Mouse (Mus musculus) forebrain, postnatal 0 days (tissue): ENCODE results near the gene Grm5. TPM values are rescaled to one million over a fixed set of nuclear protein-coding genes. Genes with fewer than 3 reads are reported as not detected.

Experiments
- ATAC-seq: fragments of 200-750 bp; cut with Nextera tagmentation; 2 replicates; pipeline ENCODE4 v1.8.0; 2017; ENCODE audit warnings: mild to moderate bottlenecking, moderate library complexity
- DNase-seq: peaks from one replicate; pipeline ENCODE4 v3.0.0-alpha.2; 2015
- H3K27ac ChIP-seq: fragments of 300-500 bp; sonication (generic); 2 replicates; pipeline ENCODE4 v1.5.1; 2014; ENCODE audit warnings: low read depth, mild to moderate bottlenecking, antibody characterized with exemption, low read length, moderate library complexity, mixed read lengths
- H3K27me3 ChIP-seq: fragments of 300-500 bp; sonication (generic); 2 replicates; pipeline ENCODE4 v1.6.1; 2014; ENCODE audit warnings: mild to moderate bottlenecking, low read length, mixed read lengths; ENCODE audit not compliant: insufficient read depth
- H3K36me3 ChIP-seq: fragments of 300-500 bp; sonication (generic); 2 replicates; pipeline ENCODE4 v1.6.1; 2014; ENCODE audit warnings: mild to moderate bottlenecking, moderate library complexity; ENCODE audit not compliant: insufficient read depth
- H3K4me1 ChIP-seq: fragments of 300-500 bp; sonication (generic); 2 replicates; pipeline ENCODE4 v1.6.1; 2014; ENCODE audit warnings: antibody characterized with exemption; ENCODE audit not compliant: insufficient read depth
- H3K4me2 ChIP-seq: fragments of 300-500 bp; sonication (generic); 2 replicates; pipeline ENCODE4 v1.6.1; 2014; ENCODE audit warnings: low read depth, mild to moderate bottlenecking, moderate library complexity
- H3K4me3 ChIP-seq: fragments of 300-500 bp; sonication (generic); 2 replicates; pipeline ENCODE4 v1.5.1; 2014; ENCODE audit warnings: low read depth, low read length, mixed read lengths
- H3K9ac ChIP-seq: fragments of 300-500 bp; sonication (generic); 2 replicates; pipeline ENCODE4 v1.6.1; 2014; ENCODE audit warnings: mild to moderate bottlenecking
- H3K9me3 ChIP-seq: fragments of 300-500 bp; sonication (generic); 2 replicates; pipeline ENCODE4 v1.6.1; 2016; ENCODE audit warnings: low read length
- CTCF ChIP-seq: sonication (generic); IDR thresholded peaks from 2 replicates; pipeline ENCODE4 v1.5.1; 2016; ENCODE audit warnings: antibody characterized with exemption, control low read depth, low read depth
- WGBS: fragments of 180-500 bp; shearing (Covaris S2); extraction: QIAGEN DNeasy Blood & Tissue Kit; methylation state at CpG from one replicate; pipeline ENCODE4 v1.1.7; 2014; 5-methylcytosine and 5-hydroxymethylcytosine counted together
- polyA plus RNA-seq: library from polyadenylated mRNA; unstranded; fragments of >200 nt; fragmentation: Nextera tagmentation; extraction: Ambion mirVana; gene quantifications from 2 replicates; pipeline ENCODE4 v1.2.1, GENCODE M21; 2015
- total RNA-seq: library from RNA; depleted of rRNA; stranded (reverse); fragments of >200 nt; gene quantifications from 2 replicates; pipeline ENCODE4 v1.2.3, GENCODE M21; 2014

Gene Grm5
- total and polyA plus RNA-seq, 2 experiments from 2014 or later, result 67.0 to 189 TPM

- Histone ChIP-seq H3K4me1 (peaks cover 7% of the 10 kb centered on the region; the same call in 1 of the 2 replicates), H3K27ac (0 out of 2 replicates have a peak overlapping the region, but pooled peaks have one; percentile 29), H3K4me2 (no peak overlapping the region), H3K27me3 (no peaks in the 10 kb centered on the region), H3K4me3 (no peak overlapping the region), H3K9ac (no peak overlapping the region), H3K36me3 (no peaks in the 10 kb centered on the region), H3K9me3 (no peaks in the 10 kb centered on the region)
- whole genome bisulfite sequencing, result 38% methylated on average over 2 of the region's 2 CpGs
- no peak for ATAC-seq
- DNase-seq, result no peak
- no peak for TF ChIP-seq CTCF
These were observed 178.0 kb downstream of the Grm5 start for GRCm38 (mm10) chr7:87761945-87762344.

DNA sequence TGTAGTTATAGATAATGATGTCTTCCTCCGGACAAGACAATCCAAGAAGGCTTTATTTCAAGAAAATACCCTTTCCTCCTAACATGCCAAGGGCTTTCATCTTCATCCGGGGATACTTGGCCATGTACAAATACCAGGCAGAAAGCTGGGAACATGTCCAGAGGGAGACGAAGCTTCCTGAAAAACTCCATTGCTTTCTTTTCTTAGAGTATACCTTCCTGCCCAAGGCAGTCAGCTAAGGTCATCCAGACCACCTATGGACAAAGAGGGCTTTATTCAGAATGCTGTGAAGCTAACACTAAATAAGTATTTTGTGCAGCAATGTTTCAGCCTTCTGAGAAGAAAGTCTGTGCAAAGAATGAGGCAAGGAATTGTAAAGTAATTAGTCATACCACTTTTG lies 178.4 kb downstream of the Grm5 start:
- Histone ChIP-seq H3K9me3 (no peaks in the 10 kb centered on the region), H3K36me3 (no peaks in the 10 kb centered on the region), H3K9ac (no peak overlapping the region), H3K27ac (0 out of 2 replicates have a peak overlapping the region, but pooled peaks have one; percentile 29), H3K27me3 (no peaks in the 10 kb centered on the region), H3K4me1 (peaks cover 7% of the 10 kb centered on the region; the same call in 1 of the 2 replicates), H3K4me2 (no peak overlapping the region), H3K4me3 (no peak overlapping the region)
- DNase-seq (peak; percentile 17), ATAC-seq (no peak)
- WGBS, result 22% methylated on average over 3 of the region's 3 CpGs
- TF ChIP-seq CTCF, result no peak

DNA sequence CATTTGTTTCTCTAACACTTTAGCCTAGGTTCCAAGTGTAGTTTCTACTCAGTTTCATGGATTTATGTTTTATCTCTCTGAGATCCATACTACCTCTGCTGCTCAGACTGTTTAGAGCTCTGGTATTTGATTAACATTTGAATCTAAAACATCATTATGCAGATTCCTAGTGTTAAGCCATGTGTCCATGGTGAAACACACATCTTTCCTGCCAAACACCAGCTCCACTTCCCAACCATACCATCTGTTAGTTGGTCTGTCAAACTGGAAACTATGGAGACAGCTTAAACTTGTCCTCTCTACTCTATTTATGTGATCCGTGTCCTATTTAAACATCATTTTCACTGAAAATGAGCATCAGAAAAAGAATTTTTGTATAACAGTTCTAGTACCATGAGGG lies 203.6 kb downstream of the Grm5 start:
- Histone ChIP-seq H3K4me3 (no peak overlapping the region), H3K9ac (no peak overlapping the region), H3K9me3 (no peaks in the 10 kb centered on the region), H3K36me3 (no peaks in the 10 kb centered on the region), H3K4me2 (no peak overlapping the region), H3K27ac (no peak overlapping the region), H3K27me3 (no peaks in the 10 kb centered on the region), H3K4me1 (no peaks in the 10 kb centered on the region)
- WGBS, result 42% methylated on average over 1 of the region's 1 CpGs
- DNase-seq, result peak; percentile 72
- no peak for TF ChIP-seq CTCF
- ATAC-seq, result peak; percentile 93

DNA sequence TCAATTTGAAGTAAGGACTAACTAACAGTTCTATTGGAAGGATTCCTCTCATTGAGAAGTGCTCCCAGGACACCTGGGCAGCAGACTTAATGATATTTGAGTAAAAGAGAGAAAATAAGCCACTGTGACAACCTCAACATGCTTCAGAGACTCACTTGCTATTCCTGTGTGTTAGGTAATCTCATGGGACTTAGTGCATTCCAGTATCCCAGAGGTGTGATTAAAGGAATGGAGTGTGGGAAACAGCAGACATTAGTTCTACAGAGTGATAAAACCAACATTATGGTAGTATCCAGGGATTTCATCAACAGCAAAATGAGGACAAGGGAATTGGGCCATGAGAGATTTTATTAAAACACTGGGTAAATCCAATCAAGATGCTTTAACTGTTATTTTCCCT lies 205.0 kb downstream of the Grm5 start:
- Histone ChIP-seq H3K27me3 (no peaks in the 10 kb centered on the region), H3K9ac (no peak overlapping the region), H3K9me3 (no peaks in the 10 kb centered on the region), H3K27ac (no peak overlapping the region), H3K4me2 (no peak overlapping the region), H3K4me3 (no peak overlapping the region), H3K4me1 (no peaks in the 10 kb centered on the region), H3K36me3 (no peaks in the 10 kb centered on the region)
- ATAC-seq (no peak), DNase-seq (no peak)
- TF ChIP-seq CTCF, result no peak

- 43% methylated on average over 4 of the region's 4 CpGs for WGBS
- H3K27ac ChIP-seq, result no peak overlapping the region
- no peaks in the 10 kb centered on the region for H3K9me3 ChIP-seq
- DNase-seq (no peak), ATAC-seq (no peak)
- no peaks in the 10 kb centered on the region for H3K27me3 ChIP-seq
- H3K4me2 ChIP-seq, result no peak overlapping the region
- TF ChIP-seq CTCF, result no peak
- H3K4me3 ChIP-seq, result no peak overlapping the region
- no peak overlapping the region for H3K9ac ChIP-seq
- no peaks in the 10 kb centered on the region for H3K36me3 ChIP-seq
- no peaks in the 10 kb centered on the region for H3K4me1 ChIP-seq
These were observed 209.9 kb downstream of the Grm5 start for GRCm38 (mm10) chr7:87793896-87794295.

DNA sequence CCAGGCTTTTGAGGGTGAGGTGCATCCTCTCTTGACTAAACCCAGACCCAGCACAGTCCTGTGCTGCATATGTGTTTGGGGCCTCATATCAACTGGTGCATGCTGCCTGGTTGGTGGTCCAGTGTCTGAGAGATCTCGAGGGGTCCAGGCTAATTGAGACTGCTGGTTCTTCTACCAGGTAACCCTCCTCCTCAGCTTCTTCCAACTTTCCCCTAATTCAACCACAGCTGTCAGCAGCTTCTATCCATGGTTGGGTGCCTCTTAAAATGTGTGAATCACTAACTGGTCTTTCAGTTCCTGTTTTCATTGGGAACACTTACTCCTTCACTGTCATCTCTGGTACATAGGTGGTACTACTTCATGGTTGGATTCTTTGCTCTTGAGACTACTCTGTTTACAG lies 240.9 kb downstream of the Grm5 start:
- H3K4me3 ChIP-seq, result no peak overlapping the region
- no peaks in the 10 kb centered on the region for H3K4me1 ChIP-seq
- ATAC-seq (no peak), DNase-seq (no peak)
- H3K4me2 ChIP-seq, result no peak overlapping the region
- no peaks in the 10 kb centered on the region for H3K36me3 ChIP-seq
- 48% methylated on average over 1 of the region's 1 CpGs for WGBS
- TF ChIP-seq CTCF, result no peak
- H3K9me3 ChIP-seq, result no peaks in the 10 kb centered on the region
- no peak overlapping the region for H3K27ac ChIP-seq
- no peak overlapping the region for H3K9ac ChIP-seq
- H3K27me3 ChIP-seq, result no peaks in the 10 kb centered on the region

DNA sequence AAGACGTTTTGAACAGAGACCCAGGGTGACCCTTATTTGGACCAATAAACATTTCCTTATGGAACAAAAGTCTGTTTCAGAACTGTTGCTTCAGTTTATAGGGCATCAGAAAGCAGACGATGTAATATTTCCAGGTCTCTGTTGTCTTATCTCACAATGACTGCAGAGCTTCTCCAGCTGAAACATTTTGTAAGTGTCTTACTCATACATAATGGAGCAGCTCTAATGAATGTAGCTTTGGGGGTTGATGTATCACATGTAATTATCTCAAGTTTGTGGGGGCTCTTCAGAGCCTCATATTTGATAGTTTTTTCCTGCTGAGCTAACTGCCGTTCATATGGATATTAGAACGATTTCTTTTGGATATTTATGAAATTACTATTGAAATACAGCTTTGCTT lies 250.7 kb downstream of the Grm5 start:
- no peak for ATAC-seq
- Histone ChIP-seq H3K4me3 (no peak overlapping the region), H3K4me2 (no peak overlapping the region), H3K27ac (no peak overlapping the region), H3K36me3 (no peaks in the 10 kb centered on the region), H3K9me3 (no peaks in the 10 kb centered on the region), H3K4me1 (no peaks in the 10 kb centered on the region), H3K9ac (no peak overlapping the region), H3K27me3 (no peaks in the 10 kb centered on the region)
- WGBS, result 67% methylated on average over 4 of the region's 4 CpGs
- no peak for TF ChIP-seq CTCF
- DNase-seq, result no peak

- DNase-seq (no peak), ATAC-seq (no peak)
- no peaks in the 10 kb centered on the region for H3K9me3 ChIP-seq
- no peaks in the 10 kb centered on the region for H3K27me3 ChIP-seq
- no peak overlapping the region for H3K4me2 ChIP-seq
- H3K4me3 ChIP-seq, result no peak overlapping the region
- H3K4me1 ChIP-seq, result no peaks in the 10 kb centered on the region
- no peak overlapping the region for H3K27ac ChIP-seq
- H3K36me3 ChIP-seq, result no peaks in the 10 kb centered on the region
- TF ChIP-seq CTCF, result no peak
- WGBS, result 75% methylated on average over 1 of the region's 1 CpGs
- no peak overlapping the region for H3K9ac ChIP-seq
These were observed 254.6 kb downstream of the Grm5 start for GRCm38 (mm10) chr7:87838579-87838978.
